Mouse (Mus musculus) thymus, postnatal 25 days (tissue): ENCODE data around the gene Zfp758.
"Not testable (repeated sequence)": the region's sequence is repeated elsewhere in the genome, so short reads cannot be mapped to it uniquely, and the experiment has no call there.

Experiments
- DNase-seq: peaks from one replicate; pipeline ENCODE4 v3.0.0; 2022

Gene Zfp758

DNA sequence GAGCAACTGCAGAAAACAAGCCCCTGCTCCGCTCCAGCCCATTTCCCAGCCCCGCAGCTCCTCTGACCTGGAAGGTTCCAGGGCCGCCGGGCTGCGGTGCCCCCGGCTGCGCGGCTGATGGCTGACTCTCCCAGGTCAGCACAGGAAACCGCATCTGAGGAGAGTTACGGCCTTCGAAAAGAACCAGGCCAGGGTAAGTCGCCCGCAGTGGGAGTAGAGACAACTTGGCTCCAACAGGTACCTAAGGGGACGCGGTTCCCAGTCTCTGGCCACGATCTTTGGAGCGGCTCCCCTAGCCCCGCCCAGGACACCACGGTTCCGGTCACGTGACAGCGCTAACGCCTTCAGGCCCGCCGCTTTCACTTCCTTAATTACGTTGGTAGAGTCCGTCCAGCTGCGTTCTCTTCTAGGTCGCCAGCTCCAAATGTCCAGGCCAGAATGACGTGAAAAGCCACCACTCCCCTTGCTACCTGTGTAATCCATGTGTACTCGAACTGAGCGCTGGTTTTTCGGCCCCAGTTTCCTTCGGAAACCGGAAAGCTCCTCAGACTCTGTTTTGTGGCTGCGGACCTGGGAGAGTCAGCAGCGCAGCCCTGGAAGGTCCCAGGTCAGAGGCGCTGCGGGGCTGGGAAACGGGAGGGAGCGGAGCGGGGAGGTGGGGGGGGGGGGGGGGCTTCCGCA is at the start of gene Zfp758, which contains the start of gene Zfp944:
Gene Zfp758 (plus strand): TSS at position 353 of the 681 bp plus-strand sequence.
Gene Zfp944 (minus strand): TSS at position 300 of the 681 bp plus-strand sequence.
- DNase-seq: peak; percentile 56

- peak; percentile 7 for DNase-seq
Observed at GRCm38 (mm10) chr17:22314219-22314618, 47.0 kb upstream of the Zfp758 start.

DNA sequence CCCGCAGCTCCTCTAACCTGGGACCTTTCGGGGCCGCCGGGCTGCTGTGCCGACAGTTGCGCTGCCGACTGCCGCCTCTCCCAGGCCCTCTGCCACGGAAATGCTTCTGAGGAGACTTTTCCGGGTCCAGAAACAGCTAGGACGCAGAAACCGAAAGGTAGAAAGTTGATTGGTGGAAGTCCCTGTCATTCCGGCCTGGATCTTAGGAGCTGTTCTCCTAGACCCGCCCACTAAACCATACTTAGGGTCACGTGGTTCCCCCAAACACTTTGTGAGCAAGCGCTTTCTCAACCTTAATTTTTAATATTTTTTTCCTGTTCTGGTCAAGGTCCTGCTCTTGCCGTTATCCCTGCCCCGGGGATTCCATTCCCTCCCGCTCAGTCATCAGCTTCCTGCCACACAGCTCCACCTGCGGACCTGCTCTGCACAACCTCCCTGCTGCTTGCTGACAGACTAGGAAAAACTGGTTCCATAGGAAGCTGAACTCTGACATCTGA is 46.5 kb upstream of the Zfp758 start, which contains the start of gene CT030661.1:
Gene CT030661.1 (minus strand): TSS at position 108 of the 497 bp plus-strand sequence.
- DNase-seq: peak; percentile 86

- not testable (repeated sequence) for DNase-seq
Observed at GRCm38 (mm10) chr17:22315247-22315646, 46.0 kb upstream of the Zfp758 start.

DNA sequence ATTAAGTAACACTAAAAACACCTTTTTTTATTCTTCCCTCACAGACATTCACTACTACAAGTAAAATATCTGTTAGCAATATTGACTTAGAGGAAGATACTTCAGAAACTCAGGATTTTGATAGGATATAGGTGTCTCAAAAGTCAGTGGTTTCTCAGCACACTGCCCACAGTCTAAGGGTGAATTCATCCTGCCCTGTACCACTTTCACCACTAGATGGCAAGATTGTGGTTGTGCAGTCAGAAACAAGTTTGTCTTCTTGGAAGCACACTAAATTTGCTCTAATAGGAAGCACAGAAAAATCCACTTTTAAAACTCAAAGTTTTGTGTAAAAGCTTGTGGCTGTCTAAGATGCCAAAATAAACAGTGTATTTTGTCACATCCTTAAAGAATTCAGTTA is 8.5 kb upstream of the Zfp758 start:
- peak; percentile 47 for DNase-seq

DNA sequence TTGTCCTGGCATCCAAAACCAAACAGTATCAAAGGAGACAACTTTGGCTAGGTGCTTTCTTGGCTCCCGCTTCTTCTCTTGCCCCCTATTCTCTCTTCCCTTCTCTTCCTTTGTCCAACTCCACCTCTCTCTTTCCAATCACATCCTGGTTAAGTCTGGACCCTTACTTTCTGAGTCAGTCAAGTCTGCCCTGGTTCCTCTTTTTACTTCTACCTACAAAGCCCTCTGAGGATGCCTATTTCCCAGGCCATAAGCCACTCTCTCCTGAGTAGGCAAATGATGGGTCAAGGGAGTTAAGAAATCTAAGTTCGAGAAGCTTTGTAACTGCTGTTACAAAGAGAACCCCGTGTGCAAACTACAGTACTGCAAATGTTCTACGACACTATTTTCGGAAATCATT is 681 bp upstream of the Zfp758 start:
- DNase-seq: no peak

- DNase-seq: no peak
Observed at GRCm38 (mm10) chr17:22363895-22364294, 2.6 kb downstream of the Zfp758 start.

- DNase-seq: peak; percentile 32
Observed at GRCm38 (mm10) chr17:22410756-22411155, 49.5 kb downstream of the Zfp758 start.

- peak; percentile 77 for DNase-seq
Observed at GRCm38 (mm10) chr17:22417510-22417909, 56.3 kb downstream of the Zfp758 start.

DNA sequence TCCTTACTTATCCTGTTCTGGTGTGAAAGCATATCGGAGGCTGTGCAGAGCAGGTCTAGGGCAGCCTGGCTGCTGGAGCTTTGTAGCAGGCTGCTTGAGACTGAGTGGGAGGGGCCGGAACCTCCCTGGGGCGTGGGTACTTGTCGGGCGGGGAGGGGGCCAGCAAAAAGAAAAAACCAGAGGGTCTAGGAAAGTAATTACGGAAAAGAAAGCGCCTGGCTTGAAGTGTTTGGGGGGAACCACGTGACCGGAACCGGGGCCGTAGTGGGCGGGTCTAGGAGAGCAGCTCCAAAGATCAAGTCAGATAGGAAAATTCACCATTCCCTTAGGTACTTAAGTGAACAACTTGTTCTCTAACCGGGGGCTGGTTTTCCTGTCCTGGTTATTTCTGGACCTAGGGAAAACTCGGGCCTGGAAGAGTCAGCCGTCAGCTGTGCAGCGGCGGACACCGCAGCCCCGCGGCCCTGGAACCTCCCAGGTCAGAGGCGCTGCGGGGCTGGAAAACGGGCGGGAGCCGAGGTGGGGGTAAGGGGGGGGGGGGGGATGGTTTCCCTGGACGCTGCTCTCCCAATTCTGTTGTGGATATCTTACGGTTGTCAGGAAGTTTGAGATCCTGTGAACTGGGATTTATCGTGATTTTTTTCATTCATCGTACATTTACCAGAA is 62.8 kb downstream of the Zfp758 start, which contains the start of gene Zfp946:
Gene Zfp946 (plus strand): TSS at position 271 of the 666 bp plus-strand sequence.
- DNase-seq: peak; percentile 76

DNA sequence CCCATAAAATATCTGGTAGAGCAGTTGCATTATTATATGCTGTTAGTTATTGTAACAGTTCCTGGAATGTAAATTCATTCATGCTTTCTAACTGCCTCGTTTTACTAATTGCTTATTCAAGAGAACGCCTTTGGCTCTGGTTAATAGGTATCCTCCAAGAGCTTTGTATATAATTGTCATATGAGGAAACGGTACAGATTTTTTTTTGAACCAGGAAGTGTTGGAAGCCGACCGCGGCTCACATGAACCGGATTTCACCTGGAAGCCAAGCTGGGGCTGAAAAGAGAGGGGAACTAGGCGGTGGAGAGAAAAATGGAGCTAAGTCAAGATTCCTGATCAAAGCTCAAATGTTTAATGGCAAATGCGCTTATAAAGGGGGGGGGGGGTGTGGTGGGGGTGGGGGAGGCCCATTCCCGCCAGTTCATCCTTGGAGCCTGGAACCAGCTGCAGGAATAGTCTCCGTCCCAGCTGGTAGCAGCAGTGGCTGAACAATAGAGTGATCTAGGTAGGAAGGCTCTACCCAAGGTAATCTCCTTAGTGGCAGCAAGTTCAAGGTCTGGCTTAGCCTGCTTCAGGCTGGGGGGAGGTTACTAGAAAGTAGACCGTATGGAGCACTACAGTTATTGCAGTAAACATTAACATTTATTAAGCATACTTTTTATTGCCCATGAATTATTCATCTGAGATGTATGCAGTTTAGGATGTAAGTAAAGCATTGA is 63.5 kb downstream of the Zfp758 start:
- DNase-seq: no peak
